Mouse (Mus musculus) lung, embryonic 16.5 days (tissue): ENCODE results near the gene Brap. TPM values are rescaled to one million over a fixed set of nuclear protein-coding genes. Genes with fewer than 3 reads are reported as not detected.
A peak's percentile ranks its signal among the peaks of the same experiment; 100 is the strongest.
"Not testable (repeated sequence)": the region's sequence is repeated elsewhere in the genome, so short reads cannot be mapped to it uniquely, and the experiment has no call there.

Experiments
- ATAC-seq: fragments of 200-750 bp; cut with Nextera tagmentation; 2 replicates; pipeline ENCODE4 v1.8.0; 2017; ENCODE audit warnings: low read depth, mild to moderate bottlenecking, moderate library complexity
- H3K27ac ChIP-seq: fragments of 300-500 bp; sonication (generic); 2 replicates; pipeline ENCODE4 v1.5.1; 2014; ENCODE audit warnings: mild to moderate bottlenecking, control low read depth, low read length
- H3K27me3 ChIP-seq: fragments of 300-500 bp; sonication (generic); 2 replicates; pipeline ENCODE4 v1.6.1; 2014; ENCODE audit warnings: low read depth, low read length, mixed read lengths; ENCODE audit not compliant: control insufficient read depth, insufficient read depth
- H3K36me3 ChIP-seq: fragments of 300-500 bp; sonication (generic); 2 replicates; pipeline ENCODE4 v1.6.1; 2014; ENCODE audit warnings: low read length; ENCODE audit not compliant: control insufficient read depth, insufficient read depth
- H3K4me1 ChIP-seq: fragments of 300-500 bp; sonication (generic); replicated peaks from 2 replicates; pipeline ENCODE4 v1.6.1; 2014; ENCODE audit warnings: low read length, mixed read lengths; ENCODE audit not compliant: control insufficient read depth, insufficient read depth
- H3K4me2 ChIP-seq: fragments of 300-500 bp; sonication (generic); 2 replicates; pipeline ENCODE4 v1.6.1; 2014; ENCODE audit warnings: low read depth, low read length, control low read depth
- H3K4me3 ChIP-seq: fragments of 300-500 bp; sonication (generic); 2 replicates; pipeline ENCODE4 v1.5.1; 2014; ENCODE audit warnings: mild to moderate bottlenecking, low read length, control low read depth
- H3K9ac ChIP-seq: fragments of 300-500 bp; sonication (generic); 2 replicates; pipeline ENCODE4 v1.6.1; 2014; ENCODE audit warnings: low read length, control low read depth
- H3K9me3 ChIP-seq: fragments of 300-500 bp; sonication (generic); 2 replicates; pipeline ENCODE4 v1.6.1; 2016; ENCODE audit warnings: low read length; ENCODE audit not compliant: control insufficient read depth
- WGBS: fragments of 180-500 bp; shearing (Covaris S2); extraction: QIAGEN DNeasy Blood & Tissue Kit; methylation state at CpG from one replicate; pipeline ENCODE4 v1.1.7; 2014; 5-methylcytosine and 5-hydroxymethylcytosine counted together
- polyA plus RNA-seq: library from polyadenylated mRNA; unstranded; fragments of >200 nt; fragmentation: Nextera tagmentation; extraction: Ambion mirVana; gene quantifications from 2 replicates; pipeline ENCODE4 v1.2.1, GENCODE M21; 2015

Gene Brap
- polyA plus RNA-seq = 32.4 and 36.5 TPM in 2 replicates

DNA sequence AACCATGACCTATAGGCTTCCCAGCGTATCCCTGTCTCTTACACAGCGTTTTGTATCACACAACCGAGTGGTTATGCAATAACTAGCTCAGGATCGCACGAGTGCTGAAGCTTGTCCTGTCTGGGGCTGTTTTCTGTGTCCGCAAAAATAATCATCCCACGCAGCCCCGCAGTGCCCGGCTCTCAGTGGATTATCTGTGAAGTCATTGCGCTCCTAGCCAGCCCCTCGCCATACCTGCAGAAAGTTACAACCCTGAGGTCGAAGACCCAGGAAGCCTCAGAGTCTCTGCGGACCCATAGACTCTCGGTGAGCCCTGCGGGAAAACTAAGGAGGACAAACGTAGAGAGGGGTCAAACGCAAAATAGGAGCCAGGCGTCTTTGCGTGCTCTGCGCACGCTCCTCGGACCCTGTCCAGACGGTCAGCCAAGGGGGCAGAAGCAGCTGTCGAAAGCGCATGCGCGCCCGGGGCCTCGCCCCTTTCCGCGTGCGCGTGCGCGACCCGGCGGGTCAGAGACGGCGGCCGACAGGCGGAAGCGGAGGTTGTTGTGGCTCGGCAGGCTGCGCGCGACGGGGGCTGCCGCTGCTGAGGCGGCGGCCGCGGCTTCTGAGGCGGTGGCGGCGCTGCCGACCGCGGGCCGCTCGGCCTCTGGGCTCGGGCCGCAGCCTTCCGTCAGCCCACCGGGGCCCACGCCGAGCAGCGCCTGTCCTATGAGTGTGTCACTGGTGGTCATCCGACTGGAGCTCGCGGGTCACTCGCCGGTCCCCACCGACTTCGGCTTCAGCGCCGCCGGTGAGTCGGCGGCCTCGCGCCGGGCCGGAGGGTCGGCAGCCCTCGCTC is at the start of gene Brap, which contains the start of gene Acad10:
Brap (plus strand) TSS at position 505 of the 838 bp plus-strand sequence.
Acad10 (minus strand) TSS at position 456 of the 838 bp plus-strand sequence.
- WGBS = under 1% methylated on average over 73 of the region's 85 CpGs
- peak; percentile 96 for ATAC-seq
- H3K27me3 ChIP-seq = no peaks in the 10 kb centered on the region

DNA sequence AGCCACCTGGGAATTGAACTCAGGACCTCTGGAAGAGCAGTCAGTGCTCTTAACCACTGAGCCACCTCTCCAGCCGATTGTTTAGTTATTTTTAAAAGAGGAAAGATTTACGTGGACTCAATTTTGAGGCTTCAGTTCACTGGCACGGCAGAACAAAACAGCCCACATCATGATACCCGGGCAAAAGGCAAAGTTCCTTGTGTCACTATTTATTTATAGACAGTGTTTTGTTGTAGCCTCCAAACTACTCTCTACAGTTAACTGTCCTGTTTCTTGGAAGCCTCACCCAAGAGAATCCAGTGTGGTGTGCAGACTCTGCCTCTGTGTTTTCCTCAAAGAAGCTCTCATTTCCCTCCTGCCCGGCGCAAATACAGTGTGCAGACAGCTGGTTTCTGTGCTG is 48.3 kb upstream of the Brap start:
- WGBS = 65% methylated on average over 6 of the region's 6 CpGs

More for the DNA sequence above, at the start of gene Brap, which contains the start of gene Acad10:
- Histone ChIP-seq H3K4me1 (peaks cover 15% of the 10 kb centered on the region), H3K4me3 (peak within 1 kb of the TSS; percentile 96), H3K9ac (peak within 1 kb of the TSS; percentile 97), H3K9me3 (no peaks in the 10 kb centered on the region), H3K36me3 (peaks cover 14% of the 10 kb centered on the region), H3K27ac (peak within 1 kb of the TSS; percentile 70), H3K4me2 (peak within 1 kb of the TSS; percentile 62)

DNA sequence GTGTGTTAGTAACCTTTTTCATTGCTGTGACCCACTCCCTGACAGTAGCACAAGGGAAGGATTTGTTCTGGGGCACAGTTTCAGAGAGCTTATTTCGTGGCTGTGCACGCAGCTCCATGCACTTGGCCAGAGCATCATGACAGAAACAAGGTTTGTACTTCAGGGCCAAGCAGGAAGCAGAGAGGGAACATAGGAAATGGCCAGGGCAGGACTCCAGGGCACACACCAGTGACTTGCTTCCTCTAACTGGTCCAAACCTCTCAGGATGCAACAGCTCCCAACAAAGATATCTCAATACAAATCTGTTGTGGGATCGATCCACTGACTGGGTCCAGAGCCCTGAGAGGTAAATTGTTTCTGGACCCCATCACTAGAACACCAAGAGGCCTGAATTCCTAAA is 45.4 kb upstream of the Brap start:
- ATAC-seq, H3K27me3 ChIP-seq: not testable (repeated sequence)

More for the DNA sequence above, 48.3 kb upstream of the Brap start:
- Histone ChIP-seq H3K36me3 (no peaks in the 10 kb centered on the region), H3K4me1 (no peaks in the 10 kb centered on the region), H3K4me2 (no peak overlapping the region), H3K27ac (no peak overlapping the region), H3K4me3 (no peak overlapping the region), H3K9ac (no peak overlapping the region), H3K27me3 (no peaks in the 10 kb centered on the region), H3K9me3 (no peaks in the 10 kb centered on the region)
- no peak for ATAC-seq

DNA sequence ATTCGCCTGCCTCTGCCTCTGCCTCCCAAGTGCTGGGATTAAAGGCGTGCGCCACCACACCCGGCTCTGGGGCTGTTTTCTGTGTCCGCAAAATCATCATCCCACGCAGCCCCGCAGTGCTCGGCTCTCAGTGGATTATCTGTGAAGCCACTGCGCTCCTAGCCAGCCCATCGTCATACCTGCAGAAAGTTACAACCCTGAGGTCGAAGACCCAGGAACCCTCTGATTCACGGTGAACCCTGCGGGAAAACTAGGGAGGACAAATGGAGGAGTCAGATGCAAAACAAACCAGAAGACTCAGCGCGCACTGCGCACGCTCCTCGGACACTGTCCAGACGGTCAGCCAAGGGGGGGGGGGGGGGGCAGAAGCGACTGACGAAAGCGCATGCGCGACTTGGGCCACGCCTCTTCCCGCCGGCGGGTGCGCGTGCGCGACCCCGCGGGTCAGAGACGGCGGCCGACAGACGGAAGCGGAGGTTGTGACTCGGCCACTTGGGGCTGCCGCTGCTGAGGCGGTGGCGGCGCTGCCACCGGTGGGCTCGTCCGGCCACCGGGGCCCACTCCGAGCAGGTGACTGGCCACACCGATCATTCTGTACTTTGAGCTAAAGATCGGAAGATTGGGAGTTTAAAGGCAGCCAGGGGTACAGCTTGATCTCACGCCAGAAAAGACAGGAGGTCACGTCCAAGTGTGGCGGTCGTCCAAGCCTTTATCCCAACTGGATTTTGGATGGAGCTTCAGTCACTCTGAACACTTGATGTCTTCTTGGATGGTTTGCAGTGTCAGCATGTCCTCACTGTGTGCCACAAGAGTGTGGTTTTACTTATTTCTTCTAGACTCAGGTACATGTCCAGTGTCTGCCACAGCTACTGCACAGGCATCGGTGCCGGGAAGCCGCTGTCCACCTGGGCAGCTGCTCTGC is 41.5 kb upstream of the Brap start, which contains the start of gene Acad12:
Acad12 (minus strand) TSS at position 347 of the 922 bp plus-strand sequence.
- H3K4me2 ChIP-seq = peak within 1 kb of the TSS; percentile 86
- H3K9me3 ChIP-seq = no peaks in the 10 kb centered on the region
- H3K27ac ChIP-seq = peak within 1 kb of the TSS; percentile 76
- peak within 1 kb of the TSS; percentile 82 for H3K4me3 ChIP-seq
- H3K27me3 ChIP-seq = no peaks in the 10 kb centered on the region
- ATAC-seq = peak; percentile 93
- WGBS = under 1% methylated on average over 51 of the region's 58 CpGs
- H3K9ac ChIP-seq = peak within 1 kb of the TSS; percentile 84
- no peaks in the 10 kb centered on the region for H3K36me3 ChIP-seq
- H3K4me1 ChIP-seq = peaks cover 5% of the 10 kb centered on the region

More for the DNA sequence above, 45.4 kb upstream of the Brap start:
- not testable (repeated sequence) for H3K4me1 ChIP-seq, H3K4me2 ChIP-seq, H3K9ac ChIP-seq, H3K36me3 ChIP-seq, H3K9me3 ChIP-seq, H3K4me3 ChIP-seq, H3K27ac ChIP-seq
- WGBS = 69% methylated on average over 3 of the region's 3 CpGs

DNA sequence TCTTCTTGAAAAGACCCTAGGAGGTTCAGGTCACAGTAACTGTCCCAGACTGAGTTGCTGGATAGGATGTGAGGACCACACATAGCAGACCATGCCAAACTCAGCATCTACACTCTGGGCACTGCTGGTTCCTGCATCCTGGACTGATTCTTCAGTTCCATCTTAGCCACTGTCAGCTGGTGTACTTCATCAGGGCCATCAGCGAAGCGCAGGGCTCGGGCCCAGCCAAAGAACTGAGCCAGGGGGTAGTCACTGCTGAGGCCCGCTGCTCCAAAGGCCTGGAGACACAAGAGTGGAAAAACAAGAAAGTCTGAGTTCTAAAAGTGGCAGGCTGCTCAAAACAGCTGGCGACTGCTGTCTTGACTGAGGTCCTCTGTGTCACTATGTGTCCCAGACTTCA is 39.3 kb upstream of the Brap start:
- no peak overlapping the region for H3K27ac ChIP-seq
- WGBS = 85% methylated on average over 5 of the region's 5 CpGs
- H3K27me3 ChIP-seq = no peaks in the 10 kb centered on the region
- H3K9me3 ChIP-seq = no peaks in the 10 kb centered on the region
- ATAC-seq = no peak
- no peak overlapping the region for H3K4me3 ChIP-seq
- H3K4me2 ChIP-seq = no peak overlapping the region
- H3K4me1 ChIP-seq = peaks cover 5% of the 10 kb centered on the region
- no peaks in the 10 kb centered on the region for H3K36me3 ChIP-seq
- H3K9ac ChIP-seq = no peak overlapping the region

DNA sequence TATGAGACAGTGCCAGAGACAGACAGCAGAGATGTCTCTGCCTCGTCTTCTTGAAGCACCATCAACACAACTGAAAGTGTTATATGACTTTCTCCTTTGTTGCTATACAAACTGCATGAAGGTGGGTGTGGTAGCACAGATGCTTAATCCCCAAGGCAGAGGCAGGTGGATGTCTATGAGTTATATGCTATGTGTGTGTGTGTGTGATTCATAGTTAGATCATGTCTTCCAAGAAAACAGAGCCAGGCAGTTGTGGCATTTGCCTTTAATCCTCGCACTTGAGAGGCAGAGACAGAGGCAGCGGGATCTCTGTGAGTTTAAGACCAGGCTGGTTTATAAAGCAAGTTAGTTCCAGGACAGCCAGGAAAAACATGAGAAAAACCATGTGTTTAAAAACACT is 37.1 kb upstream of the Brap start:
- no peak for ATAC-seq
- H3K4me1 ChIP-seq = peaks cover 5% of the 10 kb centered on the region
- H3K9me3 ChIP-seq = no peaks in the 10 kb centered on the region
- H3K9ac ChIP-seq = no peak overlapping the region
- H3K4me2 ChIP-seq = no peak overlapping the region
- H3K4me3 ChIP-seq = no peak overlapping the region
- H3K36me3 ChIP-seq = no peaks in the 10 kb centered on the region
- no peaks in the 10 kb centered on the region for H3K27me3 ChIP-seq
- WGBS = 79% methylated on average over 3 of the region's 3 CpGs
- H3K27ac ChIP-seq = no peak overlapping the region

DNA sequence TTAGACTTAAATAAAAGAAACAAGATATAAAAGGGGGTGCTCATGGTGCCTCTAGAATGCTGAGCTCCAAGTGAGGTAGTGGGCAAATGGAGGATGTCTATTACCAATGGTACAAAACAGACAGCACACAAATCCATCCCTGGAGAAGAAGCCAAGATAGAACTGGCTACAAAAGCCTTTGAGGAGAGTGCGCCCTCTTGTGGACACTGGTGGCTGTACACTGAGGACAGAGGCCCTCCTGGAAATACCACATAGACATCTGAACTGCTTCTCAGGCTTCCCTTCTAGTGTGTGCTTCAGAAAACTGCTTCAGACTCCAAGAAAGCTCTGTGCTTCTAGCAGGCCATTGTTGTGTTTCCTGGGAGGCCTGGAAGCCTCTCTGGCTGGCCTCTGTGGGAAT is 32.5 kb upstream of the Brap start:
- 5% methylated on average over 1 of the region's 1 CpGs for WGBS
- ATAC-seq = peak; percentile 31; the same call in 1 of the 2 replicates

DNA sequence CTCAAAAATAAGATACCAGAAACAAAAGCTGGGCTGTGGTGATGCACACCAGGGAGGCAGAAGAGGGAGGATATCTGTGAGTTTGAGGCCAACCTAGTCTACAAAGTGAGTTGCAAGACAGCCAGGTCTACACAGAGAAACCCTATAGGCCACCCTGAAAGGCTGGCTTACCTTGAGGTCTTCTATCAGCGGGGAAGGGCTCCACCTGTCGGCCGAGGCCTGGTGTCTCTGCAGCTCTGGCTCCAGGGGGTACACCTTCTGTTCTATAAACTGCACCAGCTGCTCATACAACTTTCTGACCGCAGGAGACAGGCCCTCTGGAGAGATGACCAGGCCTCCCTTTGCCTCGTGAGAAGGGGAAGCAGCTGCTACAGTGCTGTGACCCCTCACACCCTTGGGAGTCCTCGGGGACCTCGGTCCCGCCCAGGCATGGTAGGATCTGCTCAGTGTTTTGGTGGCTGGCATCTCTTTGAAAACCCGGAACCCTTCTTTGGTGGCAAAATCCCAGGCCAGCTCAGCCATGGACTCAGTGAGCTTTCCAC is 29.2 kb upstream of the Brap start:
- WGBS = 56% methylated on average over 6 of the region's 9 CpGs
- not testable (repeated sequence) for ATAC-seq, H3K36me3 ChIP-seq, H3K4me1 ChIP-seq, H3K27ac ChIP-seq, H3K4me2 ChIP-seq, H3K4me3 ChIP-seq, H3K9ac ChIP-seq, H3K27me3 ChIP-seq, H3K9me3 ChIP-seq

More for the DNA sequence above, 32.5 kb upstream of the Brap start:
- no peaks in the 10 kb centered on the region for H3K9me3 ChIP-seq
- no peaks in the 10 kb centered on the region for H3K27me3 ChIP-seq
- H3K27ac ChIP-seq = no peak overlapping the region
- no peaks in the 10 kb centered on the region for H3K4me1 ChIP-seq
- H3K36me3 ChIP-seq = no peaks in the 10 kb centered on the region
- no peak overlapping the region for H3K9ac ChIP-seq
- H3K4me2 ChIP-seq = no peak overlapping the region
- no peak overlapping the region for H3K4me3 ChIP-seq
